Mouse (Mus musculus): ENCODE data around the gene Ppil4. TPM values are rescaled to one million over a fixed set of nuclear protein-coding genes. Genes with fewer than 3 reads are reported as not detected.

Gene Ppil4
- total RNA-seq, 2 experiments from 2014 or later: 21.4 to 27.8 TPM

GRCm38 (mm10) chr10:7824663-7825280, 32.1 kb downstream of the Ppil4 start:
- no peak for DNase-seq

DNA sequence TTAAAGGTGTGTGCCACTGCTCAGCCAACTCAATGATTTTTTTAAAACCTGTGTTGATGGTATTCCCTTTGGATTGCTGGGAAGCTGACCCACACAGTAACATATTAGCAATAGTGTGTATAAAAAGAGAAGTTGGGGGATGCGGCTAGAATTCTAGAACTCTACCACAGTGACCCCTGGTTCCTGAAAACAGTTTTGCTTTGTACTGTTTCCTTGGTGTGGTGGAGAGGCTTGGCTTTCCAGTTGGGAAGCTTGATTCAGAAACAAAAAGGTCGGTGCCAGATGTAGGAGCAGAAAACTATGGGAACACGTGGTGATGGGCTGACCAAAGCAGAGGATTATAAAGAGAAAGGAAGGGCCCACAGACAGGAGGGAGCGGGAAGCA, 32.6 kb downstream of the Ppil4 start:
- DNase-seq: no peak

DNA sequence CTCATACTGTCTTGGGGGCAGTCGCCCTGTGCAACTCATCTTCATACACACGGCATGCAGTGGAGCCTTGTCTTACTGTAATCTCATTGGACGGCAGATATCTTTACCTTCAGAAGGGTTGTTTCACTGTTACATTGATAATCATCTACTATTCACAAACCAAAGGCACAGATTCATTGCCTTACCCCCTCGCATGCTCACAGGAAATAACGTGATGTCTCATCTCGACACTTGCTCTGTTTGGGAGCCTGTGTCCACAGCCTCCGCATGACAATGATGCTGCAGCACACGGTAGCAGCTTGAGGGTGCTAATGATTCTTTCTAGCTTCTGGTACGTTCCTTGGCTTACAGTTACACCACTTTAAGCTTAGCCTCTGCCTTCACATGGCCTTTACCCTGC, 33.4 kb downstream of the Ppil4 start:
- no peak for DNase-seq

- DNase-seq: peak; percentile 27 to 47
These were observed 39.5 kb downstream of the Ppil4 start, which contains the start of gene Zc3h12d for GRCm38 (mm10) chr10:7832171-7832676. Zc3h12d (plus strand) TSS chr10:7832470.

DNA sequence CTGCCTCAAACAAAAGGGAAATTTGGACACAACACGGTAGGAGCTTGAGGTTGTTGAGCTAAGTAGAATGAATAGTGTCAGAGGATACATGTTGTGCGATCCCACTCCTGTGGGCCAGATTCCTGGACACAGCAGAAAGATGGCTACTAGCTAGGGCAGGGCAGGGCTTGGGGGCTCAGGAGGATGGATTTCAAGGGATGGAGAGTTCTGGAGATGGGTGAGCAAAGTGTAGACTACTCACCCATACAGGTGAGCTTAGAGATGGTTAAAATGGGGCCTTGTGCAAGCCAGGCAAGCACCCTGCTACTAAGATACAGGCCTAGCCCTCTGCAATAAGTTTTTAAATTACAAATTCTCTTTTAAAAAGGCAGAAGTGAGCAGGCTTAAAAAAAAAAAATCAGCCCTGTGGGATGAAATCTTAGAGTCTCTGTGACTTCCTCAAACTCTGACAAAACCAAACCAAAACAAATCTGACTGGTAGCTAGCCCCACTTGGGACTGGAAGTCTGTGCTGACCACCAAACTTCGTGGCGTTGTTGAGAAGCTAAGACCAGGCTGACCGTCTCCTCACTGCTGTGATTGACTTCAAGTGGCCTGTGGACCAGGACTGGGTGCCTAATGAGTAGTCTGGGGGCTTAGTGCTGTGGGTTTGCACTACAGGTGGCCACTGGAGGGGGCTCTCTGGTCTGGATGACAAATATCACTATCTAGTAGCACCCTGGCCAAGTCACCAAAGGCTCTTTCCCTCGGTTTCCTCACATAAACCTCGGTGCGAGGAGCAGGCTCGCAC, 40.9 kb downstream of the Ppil4 start:
- DNase-seq: no peak

DNA sequence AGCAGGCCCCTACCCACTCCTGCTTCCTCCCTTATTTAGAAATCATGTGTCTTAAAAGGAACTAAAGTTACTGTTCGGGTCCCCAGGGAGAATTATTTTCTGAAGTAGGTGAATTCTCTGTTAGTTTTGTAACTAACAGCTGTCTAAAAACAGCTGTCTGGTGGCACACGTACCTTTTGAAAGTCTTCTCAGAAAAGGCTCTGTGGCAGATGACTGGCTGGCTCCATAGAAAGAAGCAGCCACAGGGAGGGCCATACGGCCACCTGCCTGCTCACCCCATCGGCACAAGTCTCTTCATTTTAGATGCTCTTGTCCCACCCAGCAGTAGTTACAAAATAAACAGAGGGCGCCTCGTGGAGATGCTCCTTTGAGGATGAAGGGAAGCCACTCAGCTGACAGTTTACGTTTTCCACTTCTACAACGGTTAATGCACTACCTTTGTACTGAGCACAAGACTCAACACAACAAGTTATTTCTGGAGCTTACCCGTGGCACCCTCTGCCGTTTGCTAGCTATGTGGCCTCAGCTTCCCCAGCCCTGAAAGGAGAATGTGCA, 42.1 kb downstream of the Ppil4 start:
- DNase-seq: no peak

DNA sequence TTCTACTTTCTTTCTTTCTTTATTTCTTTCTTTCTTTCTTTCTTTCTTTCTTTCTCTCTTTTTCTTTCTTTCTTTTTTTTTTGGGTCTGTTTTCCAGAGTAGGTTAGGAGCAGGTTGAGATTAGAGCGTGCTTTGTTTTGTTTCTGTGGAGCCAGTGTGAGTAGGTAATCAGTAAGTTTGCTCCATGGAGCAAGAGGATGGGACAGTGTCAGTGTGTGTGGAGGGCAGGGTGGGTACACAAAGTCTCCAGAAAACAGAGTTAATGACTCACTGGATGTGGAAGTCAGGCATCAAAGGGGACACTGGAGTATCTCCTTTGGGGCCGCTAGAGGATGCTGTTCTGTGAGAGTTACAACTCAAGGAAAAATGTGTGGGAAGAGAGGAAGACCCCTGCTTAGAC, 44.2 kb downstream of the Ppil4 start:
- DNase-seq: no peak

- no peak for DNase-seq
These were observed 44.8 kb downstream of the Ppil4 start for GRCm38 (mm10) chr10:7837446-7837845.

DNA sequence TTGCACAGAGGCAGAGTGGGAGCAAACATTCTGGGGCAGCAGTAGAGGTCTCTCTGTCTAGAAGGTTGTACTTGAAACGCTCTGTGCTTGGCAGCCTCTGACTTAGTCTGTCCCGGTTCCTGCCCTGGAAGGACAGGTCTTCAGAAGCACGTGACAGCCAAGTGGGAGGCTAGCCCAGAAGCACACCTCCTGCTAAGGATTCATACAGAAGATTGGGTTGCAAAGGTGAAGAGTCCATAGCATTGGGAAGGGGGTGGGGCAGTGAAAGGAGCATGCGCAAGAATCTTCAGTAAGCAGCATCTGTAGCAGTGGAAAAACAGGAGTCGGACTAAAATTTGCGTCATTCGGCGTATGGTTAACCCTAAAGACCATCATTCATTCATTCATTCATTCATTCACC, 45.3 kb downstream of the Ppil4 start:
- no peak for DNase-seq

DNA sequence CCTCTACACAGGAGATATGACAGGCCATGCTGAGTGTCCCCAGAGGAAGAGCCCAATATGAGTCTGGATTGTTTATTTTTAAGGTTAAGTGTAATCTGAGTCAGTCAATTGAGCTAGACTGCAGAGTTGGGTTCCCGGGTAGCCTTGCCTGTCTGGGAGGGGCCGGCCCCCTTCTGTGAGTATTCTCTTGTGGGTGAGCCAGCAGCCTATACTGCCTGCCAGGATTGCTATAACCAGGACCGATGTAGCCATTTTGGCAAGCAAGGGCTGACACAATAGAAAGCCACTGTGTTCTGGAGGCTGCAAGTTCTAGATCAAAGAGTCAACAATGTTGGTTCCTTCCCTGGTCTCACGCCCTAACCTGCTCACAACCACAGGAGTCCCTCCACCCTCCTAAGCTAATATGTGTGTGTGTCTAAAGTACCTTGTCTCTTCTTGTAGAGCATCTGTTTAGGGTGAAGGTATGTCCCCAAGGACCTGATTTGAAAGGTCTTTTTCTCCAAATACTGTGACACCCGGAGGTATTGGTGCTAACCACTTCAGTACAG, 46.3 kb downstream of the Ppil4 start:
- no peak for DNase-seq

DNA sequence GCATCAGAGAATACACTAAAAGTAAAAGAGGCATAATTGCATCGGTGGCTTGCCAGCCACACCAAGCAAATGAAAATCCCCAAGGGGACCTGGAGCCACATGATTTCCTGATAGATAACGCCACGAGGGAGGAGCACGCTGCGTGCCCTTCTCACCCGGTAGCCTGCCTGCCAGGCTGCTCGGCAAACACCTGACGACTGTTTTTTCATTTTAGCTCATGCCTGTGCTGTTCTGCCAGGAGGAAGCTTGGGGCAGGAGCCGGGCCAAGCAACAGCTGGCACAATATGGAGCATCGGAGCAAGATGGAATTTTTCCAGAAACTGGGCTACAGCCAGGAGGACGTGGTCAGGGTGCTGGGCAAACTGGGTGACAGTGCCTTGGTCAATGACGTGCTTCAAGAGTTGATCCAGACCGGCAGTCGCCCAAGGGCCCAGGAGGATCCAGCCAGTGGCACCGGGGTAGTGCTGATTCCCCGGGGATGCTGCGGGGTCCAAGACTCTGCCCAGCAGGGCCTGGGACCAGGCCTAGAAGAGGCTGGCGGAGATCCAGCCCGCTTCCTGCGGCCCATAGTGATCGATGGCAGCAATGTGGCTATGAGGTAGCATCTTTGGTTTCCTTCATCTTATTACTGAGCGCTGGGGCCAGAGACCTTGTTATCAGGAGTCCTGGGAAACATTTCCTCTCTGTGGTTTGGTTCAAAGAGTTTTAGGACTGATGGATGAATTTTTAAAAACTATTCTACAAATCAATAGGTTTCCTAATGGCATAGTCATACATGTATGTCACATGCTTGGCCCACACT, 47.1 kb downstream of the Ppil4 start:
- DNase-seq: peak in 1 of 2 experiments; percentile 65

DNA sequence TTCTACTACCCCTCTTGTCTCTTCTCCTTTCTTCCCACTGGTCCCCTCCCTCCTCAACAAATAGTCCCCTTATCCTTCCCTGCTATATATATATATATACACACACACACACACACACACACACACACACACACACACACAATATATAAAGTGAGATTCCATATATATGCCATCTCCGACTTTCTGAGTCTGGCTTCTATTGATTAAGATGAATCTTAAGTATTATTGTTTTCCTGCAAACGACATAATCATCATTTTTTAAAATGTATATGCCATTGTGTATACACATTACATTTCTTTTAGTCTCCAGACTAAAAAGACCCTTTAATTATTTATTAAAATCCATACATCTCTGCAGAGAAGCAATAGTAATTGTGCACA, 47.7 kb downstream of the Ppil4 start:
- DNase-seq: no peak

- DNase-seq: no peak
These were observed 48.1 kb downstream of the Ppil4 start for GRCm38 (mm10) chr10:7840785-7841184.

DNA sequence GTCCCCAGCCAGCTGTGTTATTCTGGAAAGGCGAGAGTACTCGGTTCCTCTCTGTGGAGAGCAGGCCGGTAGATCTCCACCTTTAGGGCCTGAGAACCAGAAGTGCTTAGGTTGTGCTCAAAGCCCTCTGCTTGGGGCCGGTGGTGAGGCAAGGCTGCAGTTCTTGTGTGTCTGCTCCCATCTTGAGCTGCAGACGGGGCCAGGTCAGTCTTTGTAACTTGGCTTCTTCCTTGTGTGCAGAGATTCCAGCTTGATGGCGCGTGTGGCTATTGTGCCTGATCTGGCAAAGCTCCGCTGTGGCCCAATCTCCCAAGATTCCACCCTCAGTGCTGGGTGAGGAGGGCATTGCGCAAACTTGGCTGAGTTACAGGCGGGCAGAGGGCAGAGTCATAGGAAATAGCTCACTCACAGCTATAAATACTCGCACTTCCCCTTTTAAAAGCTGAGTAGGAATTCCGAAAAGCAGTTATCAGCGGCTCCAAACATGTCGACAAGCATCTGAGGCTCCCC, 48.9 kb downstream of the Ppil4 start:
- DNase-seq: peak; percentile 85 to 88

DNA sequence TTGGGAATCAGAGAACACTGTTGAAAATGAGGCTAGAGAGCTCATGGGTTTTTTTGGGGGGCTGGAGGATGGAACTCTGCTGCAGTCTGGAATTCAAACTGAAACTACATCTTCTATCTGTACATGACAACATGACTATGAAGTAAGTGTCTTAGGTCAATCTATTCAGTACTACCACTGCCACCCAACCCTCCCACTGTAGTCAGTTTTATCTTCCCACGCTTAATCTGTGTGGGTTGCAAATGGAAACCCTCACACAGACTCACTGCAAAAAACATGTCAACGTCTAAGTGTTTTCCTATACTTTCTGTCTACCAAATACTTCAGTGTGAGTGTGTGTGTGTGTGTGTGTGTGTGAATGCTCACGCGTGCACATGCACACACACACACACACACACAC, 50.5 kb downstream of the Ppil4 start:
- no peak for DNase-seq

DNA sequence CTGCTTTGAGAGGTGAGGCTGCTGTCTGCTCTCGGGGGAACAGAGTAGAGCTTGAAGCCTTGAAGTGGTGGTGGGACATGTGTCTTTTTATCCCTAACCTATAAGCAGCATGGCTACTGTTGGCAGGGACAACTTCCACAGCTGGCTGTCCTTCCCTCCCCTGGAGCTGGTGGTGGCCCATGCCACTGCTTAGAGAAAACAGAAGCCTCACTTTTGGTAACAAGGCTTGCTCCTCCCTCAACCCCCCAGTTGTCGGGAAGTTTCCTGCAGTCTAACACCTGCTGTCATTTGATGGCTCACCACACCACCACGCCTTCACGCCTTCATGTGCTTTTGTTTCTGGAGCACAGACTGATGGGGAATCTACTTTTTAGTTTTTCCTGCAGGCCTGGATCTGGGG, 51.5 kb downstream of the Ppil4 start:
- no peak for DNase-seq

GRCm38 (mm10) chr10:7845136-7845535, 52.4 kb downstream of the Ppil4 start:
- no peak for DNase-seq

DNA sequence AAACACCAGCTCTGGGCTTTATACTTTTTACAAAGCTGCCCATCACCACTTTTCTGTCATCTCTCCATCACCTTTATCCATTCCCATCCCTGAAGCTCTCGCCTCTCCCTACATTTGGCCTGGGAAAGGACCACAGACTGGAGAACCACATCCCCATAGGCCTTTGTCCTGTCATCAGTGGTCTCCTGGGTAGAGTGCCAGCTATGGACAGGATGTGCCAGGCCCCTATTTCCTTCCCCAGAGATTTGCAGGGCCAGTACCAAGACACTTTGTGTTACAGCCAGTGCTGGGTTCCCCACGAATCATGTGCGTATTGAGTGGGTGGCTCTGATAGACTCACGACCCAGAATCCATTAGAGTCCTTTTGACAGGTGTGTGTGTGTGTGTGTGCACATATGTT, 53.3 kb downstream of the Ppil4 start:
- DNase-seq: no peak

- no peak for DNase-seq
These were observed 54.5 kb downstream of the Ppil4 start for GRCm38 (mm10) chr10:7847166-7847605.

- no peak for DNase-seq
These were observed 59.2 kb downstream of the Ppil4 start for GRCm38 (mm10) chr10:7851891-7852290.

DNA sequence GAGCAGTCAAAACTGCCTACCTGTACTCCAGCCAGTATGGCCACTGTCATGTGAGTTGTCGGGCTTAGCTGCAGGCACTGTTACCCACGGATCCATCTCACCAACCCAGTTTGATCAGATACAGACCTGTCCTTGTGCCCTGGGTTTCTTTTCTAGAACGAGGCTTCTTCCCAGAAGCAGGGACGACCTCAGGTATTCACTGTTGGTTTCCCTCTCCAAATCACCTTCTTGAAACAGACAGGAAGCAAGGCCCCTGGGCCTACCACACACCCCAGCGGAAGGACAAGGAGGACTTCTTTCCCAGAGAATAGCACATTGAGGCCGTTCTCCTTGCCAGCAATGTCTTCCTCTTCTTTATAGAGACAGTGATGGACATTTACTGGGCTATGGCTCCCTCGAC, 67.8 kb downstream of the Ppil4 start:
- no peak for DNase-seq
